ENCODE assay signal across 10 mouse cellular contexts in genomic region chr6:22984520-22985154, GRCm38 (mm10).
A peak's percentile ranks its signal among the peaks of the same experiment; 100 is the strongest.
DNase-seq lines count a peak whose midpoint lies in the region; ATAC-seq lines count a peak whose summit lies in the region.
"Had no signal": no experiment of that assay in that cellular context is flagged by ENCODE, and none has a peak within 500 bp of the region (broad histone marks: within the 10 kb centered on the region; RNA-seq: fewer than 3 reads in every experiment).

No protein-coding gene starts in this region.

- intact Hi-C loops in heart, postnatal 36 days (cut with DNase I), result loop anchor here (10.0 kb wide), 1 partner anchor 860 kb away; no protein-coding TSS in a partner anchor

- H3K36me3 ChIP-seq in heart, embryonic 10.5 days, result no peaks in the 10 kb centered on the region
- peaks cover 8% of the 10 kb centered on the region for H3K36me3 ChIP-seq in forebrain, embryonic 11.5 days (ENCODE audit: control insufficient read depth, insufficient read depth, low read length)
- peaks cover 18% of the 10 kb centered on the region for H3K36me3 ChIP-seq in midbrain, embryonic 10.5 days
- H3K36me3 ChIP-seq: lung, embryonic 15.5 days had no signal

- H3K4me1 ChIP-seq in heart, embryonic 10.5 days, result no peaks in the 10 kb centered on the region
- H3K4me1 ChIP-seq in forebrain, embryonic 11.5 days (replicated peaks; ENCODE audit: control insufficient read depth, insufficient read depth, low read length), result no peaks in the 10 kb centered on the region; the same call in 1 of the 2 replicates
- peaks cover 11% of the 10 kb centered on the region for H3K4me1 ChIP-seq in midbrain, embryonic 10.5 days
- H3K4me1 ChIP-seq: lung, embryonic 15.5 days had no signal

- DNase-seq in heart, embryonic 10.5 days (ENCODE audit: low spot score), result no peak
- DNase-seq in heart, postnatal 36 days, result no peak
- DNase-seq in ES-CJ7 (ENCODE audit: low read depth, low spot score), result peak; percentile 54
- DNase-seq in forebrain, embryonic 11.5 days (ENCODE audit: low spot score), result peak; percentile 54
- peak; percentile 54 for DNase-seq in midbrain, embryonic 10.5 days (ENCODE audit: low spot score)
- no peak for DNase-seq in adrenal gland, postnatal 36 days
- no peak for DNase-seq in right cerebral cortex, postnatal 4 days
- no peak for DNase-seq in frontal cortex, postnatal 14 days (ENCODE audit: low spot score in 2 of 2)
- DNase-seq: layer of hippocampus, postnatal 36 days had no signal

- H3K9me3 ChIP-seq in heart, embryonic 10.5 days, result peaks cover 3% of the 10 kb centered on the region; the same call in 1 of the 2 replicates
- H3K9me3 ChIP-seq in forebrain, embryonic 11.5 days (ENCODE audit: control insufficient read depth, low read length), result peaks cover 8% of the 10 kb centered on the region
- H3K9me3 ChIP-seq in midbrain, embryonic 10.5 days (replicated peaks), result peaks cover 12% of the 10 kb centered on the region
- H3K9me3 ChIP-seq: lung, embryonic 15.5 days had no signal

- ATAC-seq in forebrain, embryonic 11.5 days (replicated peaks; ENCODE audit: low FRiP score), result peak; percentile 87

- no peak overlapping the region for H3K27ac ChIP-seq in heart, embryonic 10.5 days
- H3K27ac ChIP-seq in forebrain, embryonic 11.5 days (ENCODE audit: low read depth, low read length), result no peak overlapping the region
- peak overlapping the region; percentile 72 for H3K27ac ChIP-seq in midbrain, embryonic 10.5 days (replicated peaks)
- H3K27ac ChIP-seq: lung, embryonic 15.5 days had no signal

- peak overlapping the region; percentile 39 for H3K4me3 ChIP-seq in heart, embryonic 10.5 days
- H3K4me3 ChIP-seq in forebrain, embryonic 11.5 days (ENCODE audit: low read depth, low read length), result no peak overlapping the region
- H3K4me3 ChIP-seq in midbrain, embryonic 10.5 days, result peak overlapping the region; percentile 31; the same call in 1 of the 2 replicates
- H3K4me3 ChIP-seq: lung, embryonic 15.5 days had no signal

- H3K27me3 ChIP-seq in heart, embryonic 10.5 days (ENCODE audit: insufficient read depth, poor library complexity, severe bottlenecking), result no peaks in the 10 kb centered on the region
- no peaks in the 10 kb centered on the region for H3K27me3 ChIP-seq in forebrain, embryonic 11.5 days (ENCODE audit: control insufficient read depth, insufficient read depth, low read length)
- no peaks in the 10 kb centered on the region for H3K27me3 ChIP-seq in midbrain, embryonic 10.5 days (ENCODE audit: low read depth, poor library complexity, severe bottlenecking)
- H3K27me3 ChIP-seq: lung, embryonic 15.5 days had no signal

- 19% methylated on average over 5 of the region's 5 CpGs for WGBS in heart, embryonic 10.5 days
- 6% methylated on average over 5 of the region's 5 CpGs for WGBS in forebrain, embryonic 11.5 days
- 3% methylated on average over 5 of the region's 5 CpGs for WGBS in midbrain, embryonic 10.5 days

- peak overlapping the region; percentile 12; the same call in 1 of the 2 replicates for H3K4me2 ChIP-seq in forebrain, embryonic 11.5 days (ENCODE audit: low read depth, low read length, severe bottlenecking)
- H3K4me2 ChIP-seq: lung, embryonic 15.5 days had no signal

- no peak overlapping the region for H3K9ac ChIP-seq in forebrain, embryonic 11.5 days (ENCODE audit: low read length)
- H3K9ac ChIP-seq: lung, embryonic 15.5 days had no signal

Comparison
In these comparisons a context has a peak if more than half of its experiments do, and no peak if none do; other contexts are left out.
1. DNase-seq: peak in ES-CJ7 (single experiment), forebrain, embryonic 11.5 days (single experiment) and midbrain, embryonic 10.5 days (single experiment); none in heart, embryonic 10.5 days (single experiment), heart, postnatal 36 days (0 of 2), adrenal gland, postnatal 36 days (0 of 2), right cerebral cortex, postnatal 4 days (single experiment) and frontal cortex, postnatal 14 days (0 of 2).